Mouse (Mus musculus) retina, adult 2 months (tissue): ENCODE measurements at regions not wholly inside any gene's neighbourhood (a gene's known extent, or its start where the extent isn't known, plus 50 kb on each side); places are given as distances from the start of the nearest gene placed in this dataset.

ENCODE experiments used
- DNase-seq: peaks from one replicate; pipeline ENCODE4 v3.0.0-alpha.2; 2012; ENCODE audit warnings: low read depth, low spot score

DNA sequence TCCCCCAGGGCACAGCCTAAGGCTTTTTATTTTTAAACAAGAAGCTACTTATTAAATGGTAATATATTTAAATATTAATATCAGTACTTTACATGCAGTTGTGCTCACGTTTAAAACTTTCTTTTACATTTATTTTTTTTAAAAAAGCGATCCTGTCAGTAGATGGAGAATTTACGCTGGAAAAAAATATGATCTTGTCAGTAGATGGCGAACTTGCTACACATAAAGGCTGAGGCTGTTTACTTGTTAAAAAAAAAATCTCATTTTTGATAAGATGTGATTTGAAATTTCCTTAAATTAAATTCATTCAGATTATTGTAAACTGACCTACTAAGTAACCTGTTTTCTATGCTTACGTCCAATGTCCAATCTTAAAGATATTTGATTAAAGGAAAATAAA, 441.7 kb upstream of the BB014433 start:
- no peak for DNase-seq

DNA sequence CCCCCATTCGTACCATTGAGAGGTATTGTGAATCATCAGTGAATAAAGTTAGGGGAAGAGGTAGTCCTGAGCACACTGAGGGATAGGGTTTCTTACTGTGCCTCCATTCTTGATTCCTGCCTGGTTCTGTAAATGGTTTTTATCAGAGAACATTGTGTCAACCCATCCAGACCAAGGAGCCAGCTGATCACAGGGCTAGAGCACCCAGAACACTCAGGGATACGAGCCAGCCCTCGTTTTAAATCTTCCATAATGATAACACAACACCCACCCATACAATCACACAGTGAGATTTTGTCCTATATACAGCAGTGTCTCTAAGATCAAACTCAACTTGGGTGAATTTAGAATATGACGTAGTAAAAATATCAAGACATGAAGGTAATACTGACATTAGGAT, 424.7 kb upstream of the BB014433 start:
- DNase-seq = no peak

DNA sequence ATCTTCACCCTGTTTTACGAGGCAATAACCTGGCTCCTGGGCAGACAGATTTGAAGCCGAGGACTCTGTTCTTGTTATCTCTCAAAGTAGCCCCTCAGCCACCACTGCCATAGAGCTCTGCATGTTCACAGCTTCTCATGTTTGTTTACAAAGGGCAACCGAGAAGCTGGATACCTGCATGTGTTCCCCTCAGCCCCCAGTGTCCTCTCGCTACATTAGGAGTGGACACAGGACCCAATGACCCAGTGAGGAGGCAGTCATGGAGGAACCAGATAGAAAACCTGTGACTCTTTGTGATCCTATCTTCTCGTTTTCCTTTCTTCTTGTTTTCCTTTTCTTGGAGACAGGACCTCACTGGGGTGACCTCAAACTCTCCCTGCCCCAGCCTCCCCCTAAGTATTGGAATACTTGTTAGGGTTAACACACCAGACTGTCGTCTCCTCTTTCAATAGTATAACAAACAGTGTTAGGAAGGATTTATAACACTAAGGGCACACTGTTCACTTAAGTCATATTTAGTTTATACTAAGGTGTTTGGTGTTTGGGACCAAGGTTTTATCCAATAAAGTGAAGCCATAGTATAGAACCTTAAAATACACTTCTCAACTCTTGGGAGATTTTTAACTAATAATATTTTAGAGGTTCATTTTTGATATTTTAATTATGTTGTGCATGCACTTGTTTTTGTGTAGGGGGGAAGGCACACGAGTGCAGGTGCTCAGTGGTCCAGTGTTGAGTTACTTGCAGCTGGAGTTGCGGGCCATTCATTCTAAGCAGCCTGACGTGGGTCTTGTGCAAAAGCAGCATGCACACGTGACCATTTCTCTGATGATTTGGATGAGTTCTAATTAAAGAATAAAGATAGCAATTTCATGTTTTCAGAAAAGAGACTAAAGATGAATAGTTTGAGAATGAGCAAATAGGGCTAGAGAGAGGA, 422.9 kb upstream of the BB014433 start:
- no peak for DNase-seq

DNA sequence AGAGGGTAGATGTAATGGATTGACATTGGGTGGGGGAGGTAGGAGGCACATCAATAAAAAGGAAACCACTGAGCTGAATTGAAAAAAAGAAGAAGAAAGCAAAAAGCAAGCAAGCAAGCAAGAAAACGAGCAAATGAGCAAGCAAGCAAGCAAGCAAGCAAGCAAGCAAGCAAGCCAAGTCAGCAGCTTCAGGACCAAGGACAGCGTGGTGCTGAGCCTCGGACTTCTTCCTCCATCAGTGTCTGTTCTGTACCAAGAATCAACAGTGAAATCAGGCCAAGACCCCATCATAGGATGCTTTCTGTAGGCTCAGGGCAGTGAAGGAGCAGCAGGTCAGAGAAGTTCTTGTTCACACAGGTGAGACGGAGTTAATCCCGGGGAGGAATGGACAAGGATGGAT, 392.7 kb upstream of the BB014433 start:
- no peak for DNase-seq

DNA sequence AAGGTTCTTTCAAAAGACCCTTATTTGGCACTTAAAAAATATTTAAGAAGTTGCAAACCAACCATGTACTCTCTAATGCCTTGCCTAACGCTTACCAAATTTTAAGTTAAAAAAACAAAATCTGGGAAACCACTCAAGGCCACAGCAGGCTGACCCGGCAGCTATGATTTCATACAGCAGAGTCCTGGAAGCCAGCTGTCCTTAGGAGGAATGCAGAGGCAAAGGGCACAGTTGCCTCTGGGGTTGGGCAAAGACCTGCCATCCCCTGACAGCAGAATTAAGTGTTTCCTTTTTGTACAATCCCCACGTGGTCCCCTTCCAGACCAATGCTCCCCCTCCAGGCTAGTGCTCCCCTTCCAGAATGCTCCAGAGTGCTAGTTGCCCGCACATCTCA, 348.8 kb upstream of the BB014433 start:
- no peak for DNase-seq

DNA sequence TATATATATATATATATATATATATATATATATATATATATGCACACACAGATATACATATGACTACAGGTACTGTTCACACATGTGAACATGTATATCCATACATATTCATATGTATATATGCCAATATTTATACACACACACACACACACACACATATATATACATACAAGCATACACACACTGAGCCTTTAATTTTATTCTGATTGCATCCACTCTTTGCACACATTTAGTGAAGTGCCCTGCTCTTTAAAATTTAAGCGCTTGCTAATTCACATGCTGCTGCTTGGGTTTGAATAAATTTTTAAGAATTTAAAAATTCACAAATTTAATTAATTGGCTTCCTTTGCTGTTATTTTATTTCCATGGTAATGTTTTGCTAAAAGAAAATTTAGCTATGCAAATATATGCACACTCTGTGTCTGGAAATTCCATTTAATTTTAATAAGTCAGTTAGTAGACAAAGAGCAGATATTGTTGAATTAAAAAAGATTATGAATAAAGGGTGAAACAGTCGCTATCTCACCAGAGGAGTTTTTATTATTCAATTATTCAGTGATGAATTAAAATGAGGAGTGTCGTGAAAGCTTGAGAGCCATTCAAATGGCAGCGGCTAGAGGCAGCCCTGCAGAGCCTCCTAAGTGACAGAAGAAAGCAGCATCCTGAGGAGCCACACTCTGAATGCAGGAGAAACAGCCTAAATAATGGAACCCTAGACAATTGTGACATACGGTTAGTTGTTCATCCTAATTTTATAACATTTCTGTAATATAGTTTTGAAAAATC, 348.3 kb upstream of the BB014433 start:
- DNase-seq = no peak

- no peak for DNase-seq
Observed at GRCm38 (mm10) chr8:15392056-15392455, 346.2 kb upstream of the BB014433 start.

DNA sequence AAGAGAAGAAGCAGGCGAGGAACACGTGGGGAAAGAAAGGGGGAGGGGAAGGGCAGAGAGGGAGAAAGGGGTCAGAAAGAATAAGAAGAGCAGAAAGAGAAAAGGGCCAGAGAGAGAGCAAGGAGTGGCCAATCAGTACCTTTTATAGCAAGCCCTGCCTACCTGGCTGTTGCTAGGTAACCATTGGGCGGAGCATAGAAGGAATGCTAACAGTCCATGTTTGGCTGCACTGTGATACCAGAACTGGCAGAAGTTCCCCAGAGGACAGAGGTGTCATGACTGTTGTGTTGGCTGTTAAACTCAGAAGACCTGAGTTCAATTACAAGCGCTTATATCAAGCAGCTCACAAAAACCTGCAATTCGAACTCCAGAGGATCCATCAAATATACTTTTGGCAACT, 342.9 kb upstream of the BB014433 start:
- no peak for DNase-seq

DNA sequence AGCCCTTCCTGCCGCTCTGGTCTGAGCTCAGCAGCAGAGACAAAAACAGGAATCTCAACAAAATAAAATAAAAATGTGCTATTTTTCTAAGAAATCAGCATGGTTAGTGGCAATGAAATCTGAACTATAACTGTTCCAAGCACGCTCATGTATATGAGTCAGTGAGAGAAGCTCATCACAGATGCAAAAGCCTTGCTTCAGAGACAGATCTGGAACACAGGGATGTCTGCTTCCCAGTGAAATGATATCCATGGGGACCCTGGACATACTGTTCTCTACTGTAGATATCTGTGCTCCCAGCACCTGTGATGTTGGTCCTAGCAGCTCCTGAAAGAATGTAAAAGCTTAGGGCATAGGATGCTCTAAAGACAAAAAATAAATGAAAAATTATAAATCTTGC, 321.2 kb upstream of the BB014433 start:
- no peak for DNase-seq

GRCm38 (mm10) chr8:15364546-15364945, 318.7 kb upstream of the BB014433 start:
- no peak for DNase-seq

DNA sequence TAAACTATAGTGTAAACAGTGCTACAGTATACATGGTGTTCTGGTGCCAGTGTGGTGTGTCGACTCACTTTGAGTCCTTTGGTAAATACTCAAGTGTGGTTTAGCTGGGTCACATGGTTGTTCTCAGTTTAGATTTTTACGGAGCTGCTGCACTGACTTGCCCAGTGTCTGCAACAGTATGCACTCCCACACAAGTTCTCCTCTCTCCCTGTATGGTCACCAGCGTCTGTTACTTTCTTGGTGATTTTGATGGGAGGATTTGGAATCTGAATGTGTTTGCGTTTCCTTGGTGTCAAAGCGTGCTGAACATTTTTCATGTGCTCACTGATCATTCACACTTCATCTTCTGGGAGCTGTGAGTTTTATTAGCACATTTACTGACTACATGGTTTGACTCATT, 298.3 kb upstream of the BB014433 start:
- no peak for DNase-seq

DNA sequence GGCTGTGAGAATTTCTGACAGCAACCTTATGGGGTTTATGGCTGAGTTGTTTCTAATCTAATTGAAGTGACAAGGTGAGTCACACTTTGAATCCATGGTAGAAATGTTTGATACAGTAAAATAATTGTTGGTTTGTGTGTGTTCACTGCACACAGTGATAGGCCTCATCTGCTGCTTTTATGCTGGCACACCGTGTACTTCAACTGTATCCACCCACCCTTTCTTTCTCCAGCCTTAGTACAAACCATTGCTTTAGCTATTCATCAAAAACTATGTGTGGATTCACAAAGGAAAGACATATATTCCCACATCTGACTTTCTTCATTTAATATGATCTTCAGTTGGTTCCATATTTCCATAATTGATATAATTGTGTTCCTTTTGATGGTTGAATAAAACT, 297.7 kb upstream of the BB014433 start:
- DNase-seq = no peak

GRCm38 (mm10) chr8:15334532-15334931, 288.7 kb upstream of the BB014433 start:
- no peak for DNase-seq

DNA sequence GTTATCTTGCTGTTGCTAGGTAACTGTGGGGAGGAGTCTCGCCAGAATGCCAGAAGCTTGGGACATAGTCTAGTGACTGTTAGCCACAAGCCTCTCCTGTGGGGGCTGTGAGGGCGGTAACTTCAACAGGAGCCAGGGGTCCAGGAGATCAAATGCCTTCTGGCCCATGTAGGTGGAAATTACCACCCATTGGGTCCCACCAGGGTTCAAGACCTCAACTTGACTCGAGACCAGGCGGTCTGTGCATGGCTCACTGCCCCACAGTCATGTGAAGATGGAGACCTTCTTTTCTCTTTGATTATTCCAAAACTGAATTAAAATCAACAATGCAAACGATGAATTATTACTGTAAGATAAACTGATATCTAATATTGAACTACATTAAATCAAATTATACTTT, 281.4 kb upstream of the BB014433 start:
- DNase-seq = no peak

DNA sequence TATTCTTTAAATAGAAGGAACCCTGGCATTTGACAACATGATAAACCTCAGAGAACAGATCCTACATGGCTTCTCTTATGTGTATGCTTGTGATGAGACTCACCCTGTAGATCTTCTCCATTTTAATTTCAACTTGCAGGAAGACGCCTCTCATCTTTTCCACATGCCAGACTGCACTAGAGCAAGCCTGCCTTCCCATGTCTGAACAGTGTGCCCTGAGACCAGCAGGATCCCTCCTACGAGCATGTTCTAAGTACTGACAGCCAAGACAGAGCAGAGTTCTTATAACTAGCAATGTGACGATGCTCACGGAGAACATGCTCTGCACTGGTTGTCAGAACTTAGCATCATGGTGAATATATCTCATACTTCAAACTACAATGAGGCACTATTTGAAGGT, 277.5 kb upstream of the BB014433 start:
- DNase-seq = no peak

DNA sequence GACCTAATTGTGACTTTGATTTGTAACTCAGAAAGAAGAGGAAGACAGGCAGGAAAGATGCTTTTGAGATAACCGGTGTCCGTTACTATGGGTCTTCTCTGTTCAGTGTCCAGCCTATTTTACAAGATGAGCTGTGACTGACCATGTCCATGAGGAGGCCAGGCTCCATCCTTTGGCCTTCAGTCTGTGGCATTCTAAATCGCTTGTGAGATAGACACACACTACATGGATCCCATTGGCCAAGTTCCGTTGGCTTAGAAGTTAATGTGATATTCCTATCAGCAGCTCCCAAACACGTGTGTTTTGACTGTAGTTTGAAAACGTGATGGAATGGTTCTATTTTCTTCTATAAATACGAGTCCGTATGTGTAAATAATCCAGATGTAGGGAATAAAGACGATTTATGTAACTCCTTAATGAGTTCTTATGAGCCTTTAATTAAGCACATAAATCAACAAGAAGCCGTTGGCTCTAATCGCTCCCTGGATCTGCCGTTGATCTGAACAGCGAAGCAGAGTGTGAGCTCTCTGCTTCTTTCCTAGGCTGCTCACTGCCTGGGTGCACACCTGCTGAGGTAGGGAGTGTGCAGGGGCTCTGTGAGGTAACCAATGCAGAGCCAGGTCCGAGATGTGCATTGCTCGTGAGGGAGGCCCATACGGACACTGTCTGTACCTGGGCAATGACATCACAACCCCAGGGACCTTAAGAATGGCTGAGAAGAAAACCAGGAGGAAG, 272.4 kb upstream of the BB014433 start:
- no peak for DNase-seq

- DNase-seq = no peak
Observed at GRCm38 (mm10) chr8:15313481-15313880, 267.6 kb upstream of the BB014433 start.

- no peak for DNase-seq
Observed at GRCm38 (mm10) chr8:15311509-15311908, 265.6 kb upstream of the BB014433 start.

DNA sequence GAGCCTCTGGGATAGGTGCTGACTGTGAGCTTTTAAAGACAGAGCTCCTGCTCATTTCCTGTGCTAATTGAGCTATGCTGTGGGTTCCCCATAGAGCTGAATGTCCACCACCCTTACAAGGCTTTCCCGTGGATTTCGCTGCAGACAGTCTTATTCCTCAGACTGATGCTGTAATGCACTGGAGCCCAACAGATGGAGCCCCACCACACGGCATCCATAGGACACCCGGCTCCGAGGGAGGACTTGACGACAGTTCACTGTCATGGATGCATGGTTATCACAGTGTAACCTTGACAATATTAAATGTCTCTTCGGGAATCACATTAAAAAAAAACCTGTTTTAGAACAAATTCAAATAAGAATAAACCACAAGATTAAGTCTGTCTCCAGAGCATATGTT, 265.2 kb upstream of the BB014433 start:
- no peak for DNase-seq

- no peak for DNase-seq
Observed at GRCm38 (mm10) chr8:15304143-15304677, 258.3 kb upstream of the BB014433 start.

DNA sequence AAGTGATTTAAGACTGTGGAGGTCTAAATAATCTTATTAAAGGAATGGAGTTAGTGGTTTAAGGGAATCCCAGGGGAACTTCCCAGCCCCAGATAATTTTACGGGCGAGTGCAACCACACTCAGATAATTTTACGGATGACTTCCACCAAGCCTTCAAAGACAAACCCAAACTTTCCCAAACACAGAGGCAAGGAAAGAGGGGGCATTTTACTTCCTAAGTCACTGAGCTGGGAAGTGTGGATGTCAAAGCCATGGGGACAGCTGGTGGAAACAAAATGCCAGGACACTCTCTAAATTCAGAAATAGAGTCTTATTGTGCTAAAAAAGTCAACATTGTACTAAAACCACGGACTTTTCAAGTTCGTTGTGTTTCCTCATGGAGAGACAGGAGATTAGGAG, 227.9 kb upstream of the BB014433 start:
- no peak for DNase-seq
